Mouse (Mus musculus) brain, embryonic 14.5 days (tissue): ENCODE measurements at regions not wholly inside any gene's neighbourhood (a gene's known extent, or its start where the extent isn't known, plus 50 kb on each side); places are given as distances from the start of the nearest gene placed in this dataset.

Experiments
- CTCF ChIP-seq: fragments of 200-500 bp; IDR thresholded peaks from 2 replicates; pipeline ENCODE4 v1.5.1; 2012; ENCODE audit warnings: inconsistent platforms, mild to moderate bottlenecking, moderate library complexity, borderline replicate concordance; ENCODE audit not compliant: insufficient read depth, insufficient read length; ENCODE audit errors: extremely low read depth
- POLR2A ChIP-seq: fragments of 200-500 bp; IDR thresholded peaks from 2 replicates; pipeline ENCODE4 v1.6.1; 2012; ENCODE audit warnings: mild to moderate bottlenecking, inconsistent platforms, borderline replicate concordance; ENCODE audit not compliant: poor library complexity, insufficient read depth, insufficient read length, severe bottlenecking; ENCODE audit errors: extremely low read depth

- TF ChIP-seq POLR2A (no peak), CTCF (no peak)
Measured at GRCm38 (mm10) chr3:149367888-149368287, 377.5 kb upstream of the Adgrl2 start.
